Mouse (Mus musculus) thymus, postnatal 10 days (tissue): ENCODE measurements around the gene Aipl1.
A peak's percentile ranks its signal among the peaks of the same experiment; 100 is the strongest.
"Not testable (repeated sequence)": the region's sequence is repeated elsewhere in the genome, so short reads cannot be mapped to it uniquely, and the experiment has no call there.

Experiments
- DNase-seq, 2 experiments: peaks; one replicate each; pipeline ENCODE4 v3.0.0; 2021; ENCODE audit warnings: low spot score in 2 of 2

The Aipl1 gene

GRCm38 (mm10) chr11:72016518-72017252 is 20.6 kb downstream of the Aipl1 start:
- no peak for DNase-seq

GRCm38 (mm10) chr11:72014674-72015073 is 22.6 kb downstream of the Aipl1 start:
- DNase-seq: no peak

- DNase-seq: no peak
Observed at GRCm38 (mm10) chr11:72011955-72012354, 25.4 kb downstream of the Aipl1 start.

GRCm38 (mm10) chr11:72010940-72011722 is 26.2 kb downstream of the Aipl1 start:
- DNase-seq: no peak

GRCm38 (mm10) chr11:72010367-72010766 is 26.9 kb downstream of the Aipl1 start:
- DNase-seq: no peak

- no peak for DNase-seq
Observed at GRCm38 (mm10) chr11:72005547-72005946, 31.8 kb downstream of the Aipl1 start.

GRCm38 (mm10) chr11:72003171-72003570 is 34.1 kb downstream of the Aipl1 start:
- DNase-seq: no peak

- DNase-seq: peak in 1 of 2 experiments; percentile 43
Observed at GRCm38 (mm10) chr11:72002138-72002853, 35.0 kb downstream of the Aipl1 start.

- DNase-seq: no peak
Observed at GRCm38 (mm10) chr11:72000194-72000593, 37.1 kb downstream of the Aipl1 start.

GRCm38 (mm10) chr11:71996805-71997204 is 40.5 kb downstream of the Aipl1 start:
- no peak for DNase-seq

GRCm38 (mm10) chr11:71995968-71996511 is 41.3 kb downstream of the Aipl1 start:
- DNase-seq: peak; percentile 7 to 18

- DNase-seq: no peak
Observed at GRCm38 (mm10) chr11:71992438-71992837, 44.9 kb downstream of the Aipl1 start.

GRCm38 (mm10) chr11:71991541-71991940 is 45.8 kb downstream of the Aipl1 start:
- peak in 1 of 2 experiments; percentile 44 for DNase-seq

GRCm38 (mm10) chr11:71989407-71989806 is 47.9 kb downstream of the Aipl1 start:
- DNase-seq: not testable (repeated sequence)

- no peak for DNase-seq
Observed at GRCm38 (mm10) chr11:71987159-71988150, 49.9 kb downstream of the Aipl1 start.

- DNase-seq: no peak
Observed at GRCm38 (mm10) chr11:71985783-71986182, 51.5 kb downstream of the Aipl1 start.

- DNase-seq: no peak
Observed at GRCm38 (mm10) chr11:71985101-71985711, 52.1 kb downstream of the Aipl1 start.

- DNase-seq: no peak
Observed at GRCm38 (mm10) chr11:71984093-71984492, 53.2 kb downstream of the Aipl1 start.
